Mouse (Mus musculus): ENCODE measurements around the gene Lmbr1l.

The Lmbr1l gene

GRCm38 (mm10) chr15:98869342-98870178 is 48.5 kb downstream of the Lmbr1l start:
- DNase-seq (ENCODE audit: low spot score), result peak; percentile 69

GRCm38 (mm10) chr15:98868346-98869063 is 49.5 kb downstream of the Lmbr1l start:
- no peak for DNase-seq (ENCODE audit: low spot score)

DNA sequence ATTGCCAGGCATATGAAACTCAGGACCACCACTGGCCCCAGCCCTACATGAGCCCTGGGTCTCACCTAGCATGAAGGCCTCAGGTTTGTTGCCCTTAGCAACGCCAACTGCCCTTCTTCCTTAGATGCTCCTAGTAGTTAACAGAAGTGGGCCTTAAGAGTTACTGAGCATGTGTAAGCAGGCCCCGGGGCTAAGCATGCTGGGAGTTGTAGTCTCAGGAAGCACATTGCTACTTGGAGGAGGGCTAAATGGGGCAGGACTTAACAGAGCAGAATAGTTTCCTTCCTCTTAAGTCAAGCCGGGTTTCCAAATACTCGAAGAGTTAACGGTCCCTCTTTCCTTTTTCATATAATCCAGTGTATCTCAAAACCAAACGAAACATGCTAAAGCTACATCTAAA is 50.7 kb downstream of the Lmbr1l start:
- DNase-seq (ENCODE audit: low spot score), result peak; percentile 84

- no peak for DNase-seq (ENCODE audit: low spot score)
These were observed 51.5 kb downstream of the Lmbr1l start for GRCm38 (mm10) chr15:98866501-98866900.

DNA sequence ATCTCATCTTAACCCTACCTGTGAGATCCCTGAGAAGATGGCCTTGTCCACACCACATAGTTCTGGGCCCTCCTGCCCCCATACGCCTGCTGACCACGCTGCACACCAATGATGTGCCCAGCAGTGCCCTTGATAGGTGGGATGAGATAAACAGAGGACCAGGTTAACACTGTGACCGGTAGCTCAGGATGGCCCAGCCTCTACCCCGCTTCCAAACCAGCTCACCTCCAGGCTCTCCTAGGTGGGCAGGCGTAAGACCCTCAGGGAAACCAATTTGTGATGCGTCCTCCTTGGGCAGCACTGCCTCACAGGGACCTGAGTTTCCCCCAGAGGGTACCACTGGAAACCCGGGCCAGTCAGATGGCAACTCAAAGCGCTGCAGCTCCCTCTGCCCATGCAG is 52.3 kb downstream of the Lmbr1l start:
- DNase-seq (ENCODE audit: low spot score), result no peak

DNA sequence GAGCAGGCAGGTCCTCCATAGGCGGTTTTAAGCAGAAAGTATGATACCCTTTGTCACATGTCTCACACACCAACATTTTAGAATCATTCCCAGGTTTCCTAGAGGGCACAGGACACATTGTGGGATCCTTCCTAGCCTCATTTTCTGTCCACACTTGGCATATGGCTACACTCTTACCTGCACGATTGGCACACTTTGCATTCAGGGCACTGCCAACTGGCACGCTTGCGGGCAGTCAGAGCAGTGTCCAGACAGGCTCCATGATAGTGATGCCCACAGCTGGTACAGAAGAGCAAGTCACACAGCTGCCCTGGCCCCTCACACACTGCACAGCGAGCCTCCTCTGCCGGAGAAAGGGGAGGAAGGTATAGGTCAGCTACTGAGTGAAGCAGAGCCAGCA is 53.1 kb downstream of the Lmbr1l start:
- no peak for DNase-seq (ENCODE audit: low spot score)

GRCm38 (mm10) chr15:98863451-98863958 is 54.5 kb downstream of the Lmbr1l start:
- no peak for DNase-seq (ENCODE audit: low spot score)

DNA sequence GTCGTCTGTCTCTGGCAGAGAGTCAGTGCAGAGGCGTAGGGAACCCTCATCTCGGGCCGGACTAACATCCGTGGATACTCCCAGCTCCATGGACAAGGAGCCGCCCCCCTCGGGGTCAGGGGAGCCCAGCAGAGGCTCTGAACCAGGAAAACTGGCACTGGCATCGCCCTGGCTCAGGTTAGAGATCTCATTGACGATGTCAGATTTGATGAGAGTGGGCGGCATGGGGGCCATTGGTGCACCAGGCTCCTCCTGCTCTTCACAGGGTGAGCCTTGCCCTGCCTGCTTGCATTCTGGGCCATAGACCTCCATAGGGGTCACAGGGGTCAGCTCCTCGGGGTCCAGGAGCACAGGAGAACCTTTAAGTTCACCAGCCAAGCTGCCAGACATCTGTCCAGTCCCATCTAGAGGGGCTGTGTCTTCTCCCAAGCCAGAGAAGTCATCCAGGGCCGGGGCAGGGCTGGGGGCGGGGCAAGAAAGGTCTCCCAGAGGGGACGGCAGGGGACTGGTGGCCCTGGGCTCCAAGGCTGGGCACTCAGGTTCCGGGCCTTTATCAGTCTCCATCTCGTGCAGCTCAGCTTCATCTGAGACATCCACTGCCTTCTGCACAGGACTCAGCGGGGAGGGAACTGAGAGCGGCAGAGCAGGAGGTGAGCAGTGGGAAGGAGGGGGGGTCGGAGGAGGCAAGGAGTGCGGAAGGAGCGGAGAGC is 56.2 kb downstream of the Lmbr1l start:
- DNase-seq (ENCODE audit: low spot score), result no peak

GRCm38 (mm10) chr15:98860921-98861320 is 57.1 kb downstream of the Lmbr1l start:
- DNase-seq (ENCODE audit: low spot score), result no peak

- DNase-seq (ENCODE audit: low spot score), result no peak
These were observed 58.5 kb downstream of the Lmbr1l start for GRCm38 (mm10) chr15:98859319-98860043.

- no peak for DNase-seq (ENCODE audit: low spot score)
These were observed 63.8 kb downstream of the Lmbr1l start for GRCm38 (mm10) chr15:98854214-98854613.

Measured in lung, postnatal 25 days (tissue).